Mouse (Mus musculus) cerebellum, adult 2 months (tissue): ENCODE measurements around the gene M1ap. TPM values are rescaled to one million over a fixed set of nuclear protein-coding genes. Genes with fewer than 3 reads are reported as not detected.

ENCODE experiments used
- DNase-seq, 2 experiments: peaks; one replicate each; pipeline ENCODE4 v3.0.0; 2021
- H3K27ac ChIP-seq: fragments of 200-500 bp; 2 replicates; pipeline ENCODE4 v1.5.1; 2012; ENCODE audit warnings: low read length, control low read depth, inconsistent platforms; ENCODE audit not compliant: insufficient read depth
- H3K27me3 ChIP-seq: fragments of 200-500 bp; 2 replicates; pipeline ENCODE4 v1.6.1; 2012; ENCODE audit warnings: inconsistent platforms, mild to moderate bottlenecking, low read length, moderate library complexity; ENCODE audit not compliant: control insufficient read depth, insufficient read depth
- H3K4me1 ChIP-seq: fragments of 200-500 bp; 2 replicates; pipeline ENCODE4 v1.6.1; 2011; ENCODE audit warnings: low read length; ENCODE audit not compliant: control insufficient read depth, insufficient read depth
- H3K4me3 ChIP-seq: fragments of 200-500 bp; replicated peaks from 2 replicates; pipeline ENCODE3; 2011; ENCODE audit warnings: mild to moderate bottlenecking, low read depth, low read length, control low read depth; ENCODE audit not compliant: insufficient read depth
- CTCF ChIP-seq: fragments of 200-500 bp; IDR thresholded peaks from 2 replicates; pipeline ENCODE4 v1.5.1; 2011; ENCODE audit warnings: low read depth, mild to moderate bottlenecking, control low read depth, low read length, moderate library complexity, borderline replicate concordance; ENCODE audit not compliant: insufficient read depth
- POLR2A ChIP-seq: fragments of 200-500 bp; IDR thresholded peaks from 2 replicates; pipeline ENCODE4 v1.6.1; 2011; ENCODE audit warnings: low read length, control low read depth, borderline replicate concordance; ENCODE audit not compliant: insufficient read depth
- WGBS: fragments of 180-500 bp; shearing (Covaris S2); methylation state at CpG from one replicate; pipeline ENCODE4 v1.1.7; 2018; 5-methylcytosine and 5-hydroxymethylcytosine counted together
- polyA plus RNA-seq: library from polyadenylated mRNA; depleted of rRNA; stranded (reverse); fragments of >200 nt; gene quantifications from 2 replicates; pipeline ENCODE4 v1.2.3, GENCODE M21; 2012

Gene M1ap
- polyA plus RNA-seq, 1 experiment = 0.21 TPM

- H3K27ac ChIP-seq = no peak overlapping the region
- WGBS = 48% methylated on average over 7 of the region's 7 CpGs
- no peaks in the 10 kb centered on the region for H3K4me1 ChIP-seq
- H3K4me3 ChIP-seq = no peak overlapping the region
- H3K27me3 ChIP-seq = no peaks in the 10 kb centered on the region
- no peak for DNase-seq
- TF ChIP-seq POLR2A (no peak), CTCF (no peak)
Measured at GRCm38 (mm10) chr6:83004872-83005271, 58.2 kb downstream of the M1ap start.

DNA sequence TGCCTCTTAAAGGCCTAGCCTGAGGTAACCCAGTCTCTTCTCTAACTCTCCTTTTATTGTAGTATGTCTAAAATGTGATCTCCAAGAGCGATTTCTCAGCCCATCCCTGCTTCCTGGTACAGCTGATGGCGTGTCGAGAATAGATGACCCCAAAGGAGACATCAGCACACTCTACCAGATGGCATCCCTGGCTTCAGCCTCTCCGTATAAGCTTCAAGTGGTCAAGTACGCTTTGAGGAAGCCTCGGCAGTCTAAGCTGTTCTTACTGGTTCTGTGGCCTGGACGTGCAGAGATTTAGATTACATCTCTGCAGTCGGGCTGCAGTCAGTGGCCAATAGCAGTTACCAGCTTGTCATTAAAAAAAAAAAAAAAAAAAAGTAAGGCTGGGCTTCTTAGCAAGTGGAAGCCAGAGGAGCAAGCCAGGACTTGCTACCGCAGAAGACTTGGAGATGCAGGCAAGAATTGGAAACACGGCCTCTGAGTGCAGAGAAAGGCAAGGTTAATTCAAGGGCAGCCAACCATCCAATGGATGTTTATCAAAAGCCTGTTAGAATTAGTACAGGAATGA lies 58.8 kb downstream of the M1ap start:
- TF ChIP-seq POLR2A (no peak), CTCF (no peak)
- Histone ChIP-seq H3K4me3 (no peak overlapping the region), H3K27ac (no peak overlapping the region), H3K27me3 (no peaks in the 10 kb centered on the region), H3K4me1 (no peaks in the 10 kb centered on the region)
- no peak for DNase-seq
- WGBS = 81% methylated on average over 10 of the region's 10 CpGs

DNA sequence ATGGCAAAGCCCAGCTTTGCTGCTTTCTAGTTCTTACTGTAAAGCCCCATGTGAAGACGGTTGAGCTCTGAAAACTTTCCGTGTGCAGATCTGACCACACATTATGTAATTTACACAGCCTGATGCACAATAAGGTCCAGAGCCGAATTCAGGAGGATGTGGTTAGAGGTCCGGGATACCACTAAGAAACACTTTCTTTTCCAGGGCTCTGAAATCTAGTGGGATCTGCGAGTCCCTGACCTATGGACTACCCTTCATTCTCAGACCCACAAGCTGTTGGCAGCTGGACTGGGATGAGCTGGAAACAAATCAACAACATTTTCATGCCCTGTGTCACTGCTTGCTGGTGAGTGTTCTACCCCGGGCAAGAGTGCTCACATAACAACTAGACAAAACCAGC lies 59.4 kb downstream of the M1ap start:
- Histone ChIP-seq H3K4me3 (no peak overlapping the region), H3K27ac (no peak overlapping the region), H3K4me1 (no peaks in the 10 kb centered on the region), H3K27me3 (no peaks in the 10 kb centered on the region)
- DNase-seq = no peak
- 81% methylated on average over 6 of the region's 6 CpGs for WGBS
- TF ChIP-seq CTCF (no peak), POLR2A (no peak)

DNA sequence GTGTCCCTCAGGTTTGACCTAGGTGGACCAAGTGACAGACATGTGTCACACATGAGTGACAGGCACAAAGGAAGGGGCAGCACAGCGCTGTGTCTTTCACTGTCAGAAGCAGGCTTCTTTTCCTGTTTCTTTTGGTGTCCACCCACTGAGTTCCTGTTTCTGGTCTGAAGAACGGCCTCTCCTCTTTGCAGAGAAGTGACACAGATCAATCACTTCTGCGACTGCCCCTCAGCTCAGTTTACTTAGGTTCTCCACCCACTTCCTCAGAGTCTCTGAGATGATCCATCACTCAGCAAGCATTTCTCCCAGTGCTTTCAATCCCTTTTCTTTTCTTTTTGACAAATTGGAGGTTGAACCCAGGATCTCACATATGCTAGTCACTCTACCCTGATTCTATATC lies 62.0 kb downstream of the M1ap start:
- H3K4me3 ChIP-seq = no peak overlapping the region
- DNase-seq = no peak
- TF ChIP-seq CTCF = no peak
- 75% methylated on average over 3 of the region's 3 CpGs for WGBS
- no peaks in the 10 kb centered on the region for H3K4me1 ChIP-seq
- H3K27ac ChIP-seq = no peak overlapping the region
- H3K27me3 ChIP-seq = no peaks in the 10 kb centered on the region

DNA sequence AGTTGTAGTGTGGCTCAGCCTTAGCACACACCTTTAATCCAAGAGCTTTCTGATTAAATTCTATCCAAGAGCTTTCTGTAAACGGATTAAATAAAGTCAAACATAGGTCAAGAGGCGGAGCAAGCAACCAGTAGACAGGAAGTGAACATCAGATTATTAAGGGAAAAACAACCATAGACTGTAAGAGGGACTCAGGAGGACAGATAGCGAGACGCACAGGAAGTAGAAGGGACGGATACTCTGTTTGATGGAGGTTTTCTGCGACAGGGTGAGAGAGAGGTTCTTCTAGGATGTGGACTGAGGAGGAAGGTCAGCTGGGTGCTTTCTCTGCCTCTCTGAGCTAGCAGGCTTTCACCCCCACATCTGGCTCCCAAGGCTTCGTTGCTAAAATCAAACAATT lies 63.3 kb downstream of the M1ap start:
- Histone ChIP-seq H3K27me3 (no peaks in the 10 kb centered on the region), H3K4me1 (no peaks in the 10 kb centered on the region), H3K27ac (no peak overlapping the region), H3K4me3 (no peak overlapping the region)
- 64% methylated on average over 7 of the region's 7 CpGs for WGBS
- DNase-seq = no peak
- TF ChIP-seq POLR2A (no peak), CTCF (no peak)

GRCm38 (mm10) chr6:83011255-83011654 lies 64.6 kb downstream of the M1ap start:
- Histone ChIP-seq H3K4me3 (no peak overlapping the region), H3K27me3 (no peaks in the 10 kb centered on the region), H3K4me1 (no peaks in the 10 kb centered on the region), H3K27ac (no peak overlapping the region)
- no peak for TF ChIP-seq POLR2A
- TF ChIP-seq CTCF = no peak
- WGBS = 80% methylated on average over 7 of the region's 7 CpGs
- no peak for DNase-seq

DNA sequence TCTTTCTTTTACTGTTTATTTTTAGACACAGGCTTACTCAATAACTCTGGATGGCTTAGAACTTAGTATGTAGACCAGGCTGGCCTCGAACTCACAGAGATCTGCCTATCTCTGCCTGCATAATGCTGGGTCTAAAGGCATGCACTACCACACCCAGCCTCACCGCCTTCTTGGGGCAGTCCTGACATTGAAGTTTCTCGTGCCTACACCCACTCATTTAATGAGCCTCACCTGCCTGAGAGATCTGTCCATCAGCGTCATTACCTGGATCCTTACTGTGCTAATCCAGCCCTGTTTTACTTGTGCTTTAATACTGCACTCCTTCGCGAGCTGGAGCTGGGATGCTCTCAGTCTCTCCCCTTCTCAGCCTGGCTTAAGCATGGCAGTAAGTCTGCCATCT lies 65.1 kb downstream of the M1ap start:
- WGBS = 78% methylated on average over 6 of the region's 6 CpGs

GRCm38 (mm10) chr6:83013444-83013843 lies 66.7 kb downstream of the M1ap start:
- Histone ChIP-seq H3K4me3 (no peak overlapping the region), H3K27me3 (no peaks in the 10 kb centered on the region), H3K27ac (no peak overlapping the region), H3K4me1 (no peaks in the 10 kb centered on the region)
- WGBS = 77% methylated on average over 5 of the region's 5 CpGs
- TF ChIP-seq CTCF (no peak), POLR2A (no peak)
- no peak for DNase-seq

More for the DNA sequence above, 65.1 kb downstream of the M1ap start:
- Histone ChIP-seq H3K4me1 (no peaks in the 10 kb centered on the region), H3K4me3 (no peak overlapping the region), H3K27ac (no peak overlapping the region), H3K27me3 (no peaks in the 10 kb centered on the region)
- TF ChIP-seq POLR2A (no peak), CTCF (no peak)
- no peak for DNase-seq

GRCm38 (mm10) chr6:83014482-83015466 lies 68.1 kb downstream of the M1ap start:
- 70% methylated on average over 12 of the region's 12 CpGs for whole genome bisulfite sequencing
- no peak overlapping the region for H3K4me3 ChIP-seq
- TF ChIP-seq CTCF (no peak), POLR2A (no peak)
- no peak overlapping the region for H3K27ac ChIP-seq
- H3K4me1 ChIP-seq = no peaks in the 10 kb centered on the region
- H3K27me3 ChIP-seq = no peaks in the 10 kb centered on the region
- DNase-seq = no peak
